In genomic region chr5:36484171-36484990, GRCm38 (mm10) we compare ENCODE assay signal across 7 mouse cellular contexts. TPM values are rescaled to one million over a fixed set of nuclear protein-coding genes. Genes with fewer than 3 reads are reported as not detected.
DNase-seq lines count a peak whose midpoint lies in the region; ATAC-seq lines count a peak whose summit lies in the region.

TSS of gene Tada2b (minus strand) at chr5:36484285.
TSS of gene Ccdc96 (plus strand) at chr5:36484588.

- peak within 1 kb of the TSS; percentile 94 for H3K4me2 ChIP-seq in embryonic facial prominence, embryonic 12.5 days (replicated peaks)
- peak within 1 kb of the TSS; percentile 88 for H3K4me2 ChIP-seq in limb, embryonic 11.5 days (ENCODE audit: low read depth, severe bottlenecking)
- peak within 1 kb of the TSS; percentile 96 for H3K4me2 ChIP-seq in midbrain, embryonic 14.5 days (ENCODE audit: low read length)

- peaks cover 18% of the 10 kb centered on the region for H3K27me3 ChIP-seq in embryonic facial prominence, embryonic 12.5 days
- H3K27me3 ChIP-seq in limb, embryonic 11.5 days (ENCODE audit: control insufficient read depth, insufficient read depth, low read length): peaks cover 8% of the 10 kb centered on the region; the same call in 1 of the 2 replicates
- no peaks in the 10 kb centered on the region for H3K27me3 ChIP-seq in midbrain, embryonic 14.5 days (ENCODE audit: control insufficient read depth, insufficient read depth, low read length)

- H3K4me3 ChIP-seq in embryonic facial prominence, embryonic 12.5 days: peak within 1 kb of the TSS; percentile 89
- peak within 1 kb of the TSS; percentile 91 for H3K4me3 ChIP-seq in limb, embryonic 11.5 days (ENCODE audit: low read depth, low read length)
- peak within 1 kb of the TSS; percentile 91 for H3K4me3 ChIP-seq in midbrain, embryonic 14.5 days (replicated peaks; ENCODE audit: low read depth, low read length)

- WGBS in embryonic facial prominence, embryonic 12.5 days: 1% methylated on average over 94 of the region's 97 CpGs
- WGBS in limb, embryonic 11.5 days: under 1% methylated on average over 82 of the region's 97 CpGs
- under 1% methylated on average over 97 of the region's 97 CpGs for WGBS in midbrain, embryonic 14.5 days

- no peaks in the 10 kb centered on the region for H3K9me3 ChIP-seq in embryonic facial prominence, embryonic 12.5 days
- H3K9me3 ChIP-seq in limb, embryonic 11.5 days (ENCODE audit: control insufficient read depth, low read length): no peaks in the 10 kb centered on the region
- no peaks in the 10 kb centered on the region for H3K9me3 ChIP-seq in midbrain, embryonic 14.5 days (ENCODE audit: control insufficient read depth, low read length)

- peak; percentile 98 for DNase-seq in adrenal gland, postnatal 25 days
- DNase-seq in heart, adult 11 months: peak; percentile 100
- peak; percentile 97 for DNase-seq in kidney, adult 18-20 months
- DNase-seq in limb, embryonic 11.5 days (ENCODE audit: low spot score): peak; percentile 97
- DNase-seq in midbrain, embryonic 14.5 days: peak; percentile 100
- peak; percentile 96 to 98 for DNase-seq in spleen, adult 18-20 months

- ATAC-seq in embryonic facial prominence, embryonic 12.5 days (ENCODE audit: insufficient number of reproducible peaks, insufficient read depth, low FRiP score, low TSS enrichment): peak; percentile 95
- ATAC-seq in limb, embryonic 11.5 days (ENCODE audit: insufficient number of reproducible peaks, low FRiP score, low TSS enrichment, low read depth): peak; percentile 97
- ATAC-seq in midbrain, embryonic 14.5 days (ENCODE audit: low FRiP score, low TSS enrichment): peak; percentile 99

- no peaks in the 10 kb centered on the region for H3K36me3 ChIP-seq in embryonic facial prominence, embryonic 12.5 days
- no peaks in the 10 kb centered on the region for H3K36me3 ChIP-seq in limb, embryonic 11.5 days (ENCODE audit: control insufficient read depth, insufficient read depth, low read length)
- no peaks in the 10 kb centered on the region; the same call in 1 of the 2 replicates for H3K36me3 ChIP-seq in midbrain, embryonic 14.5 days (ENCODE audit: control insufficient read depth, insufficient read depth, low read length)

- no peak within 1 kb of the TSS for H3K27ac ChIP-seq in embryonic facial prominence, embryonic 12.5 days
- H3K27ac ChIP-seq in limb, embryonic 11.5 days (replicated peaks; ENCODE audit: low read depth, low read length): no peak within 1 kb of the TSS
- H3K27ac ChIP-seq in midbrain, embryonic 14.5 days (replicated peaks; ENCODE audit: low read depth, low read length): peak within 1 kb of the TSS; percentile 83

- H3K4me1 ChIP-seq in embryonic facial prominence, embryonic 12.5 days: peaks cover 24% of the 10 kb centered on the region
- H3K4me1 ChIP-seq in limb, embryonic 11.5 days (ENCODE audit: control insufficient read depth, insufficient read depth, low read length): peaks cover 6% of the 10 kb centered on the region
- H3K4me1 ChIP-seq in midbrain, embryonic 14.5 days (ENCODE audit: control insufficient read depth, insufficient read depth, low read length): peaks cover 29% of the 10 kb centered on the region

- peak within 1 kb of the TSS; percentile 84 for H3K9ac ChIP-seq in embryonic facial prominence, embryonic 12.5 days
- peak within 1 kb of the TSS; percentile 84 for H3K9ac ChIP-seq in limb, embryonic 11.5 days (ENCODE audit: low read length)
- peak within 1 kb of the TSS; percentile 86 for H3K9ac ChIP-seq in midbrain, embryonic 14.5 days (replicated peaks; ENCODE audit: low read length)

RNA-seq across cellular contexts. Expression of gene Tada2b, which starts in this region (rescaled TPM):
- 34.1 and 40.9 TPM in 2 replicates for total RNA-seq in adrenal gland, postnatal 25 days (2021)
- polyA plus RNA-seq in embryonic facial prominence, embryonic 12.5 days (2016; fragmentation: Nextera tagmentation; extraction: Ambion mirVana): 2.1 and 2.3 TPM in 2 replicates
- 2.8 and 3.2 TPM in 2 replicates for polyA plus RNA-seq in limb, embryonic 11.5 days (2014; fragmentation: Nextera tagmentation; extraction: Ambion mirVana)
- polyA plus RNA-seq in midbrain, embryonic 14.5 days (2014; fragmentation: Nextera tagmentation; extraction: Ambion mirVana): 7.0 and 7.1 TPM in 2 replicates

RNA-seq across cellular contexts. Expression of gene Ccdc96, which starts in this region (rescaled TPM):
- total RNA-seq in adrenal gland, postnatal 25 days (2021): 0.43 and 0.49 TPM in 2 replicates
- polyA plus RNA-seq in embryonic facial prominence, embryonic 12.5 days (2016; fragmentation: Nextera tagmentation; extraction: Ambion mirVana): 0.69 and 0.84 TPM in 2 replicates
- polyA plus RNA-seq in limb, embryonic 11.5 days (2014; fragmentation: Nextera tagmentation; extraction: Ambion mirVana): 0.60 and 0.62 TPM in 2 replicates
- 3.0 and 3.1 TPM in 2 replicates for polyA plus RNA-seq in midbrain, embryonic 14.5 days (2014; fragmentation: Nextera tagmentation; extraction: Ambion mirVana)
